Mouse (Mus musculus): Measurements from ENCODE around the gene Kidins220. TPM values are rescaled to one million over a fixed set of nuclear protein-coding genes. Genes with fewer than 3 reads are reported as not detected.

The Kidins220 gene
- polyA plus RNA-seq, 1 experiment, result 72.1 TPM

DNA sequence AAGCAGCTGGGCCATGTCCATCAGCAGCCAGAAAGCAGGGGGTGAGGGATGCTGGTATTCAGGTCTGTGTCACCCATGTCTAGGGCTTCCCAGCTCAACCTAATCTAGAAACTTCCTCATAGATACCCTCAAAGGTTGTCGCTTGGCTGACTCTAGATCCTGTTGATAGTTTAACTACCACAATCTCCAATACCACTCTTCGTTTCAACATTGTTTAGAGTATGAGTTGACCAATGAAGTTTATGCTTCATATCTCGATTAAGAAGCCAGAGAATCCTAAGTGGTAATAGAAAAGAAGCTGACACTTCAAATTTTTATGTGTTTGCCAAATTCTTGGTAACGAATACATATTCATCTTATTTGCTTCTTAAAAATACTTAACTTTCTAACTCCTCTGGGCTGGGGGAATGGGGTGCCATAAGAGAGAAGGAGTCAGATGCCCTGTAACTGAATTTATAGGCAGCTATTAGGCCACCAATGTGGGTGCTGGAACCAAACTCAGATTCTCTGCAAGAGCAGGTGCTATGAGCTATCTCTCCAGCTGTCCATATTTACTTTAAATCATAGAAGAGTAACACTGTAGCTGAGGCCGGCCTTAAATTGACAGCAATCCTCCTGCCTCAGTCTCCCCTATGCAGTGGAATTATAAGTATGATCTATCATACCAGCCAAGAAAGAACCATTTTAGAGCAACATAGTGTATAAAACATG lies 3.1 kb upstream of the Kidins220 start:
- peaks cover 20% of the 10 kb centered on the region for H3K4me1 ChIP-seq (replicated peaks; ENCODE audit: control insufficient read depth, insufficient read depth, low read length)
- H3K36me3 ChIP-seq (ENCODE audit: control insufficient read depth, insufficient read depth, low read length), result no peaks in the 10 kb centered on the region
- H3K27ac ChIP-seq (ENCODE audit: control insufficient read depth, insufficient read depth, low read length), result no peak overlapping the region
- no peak overlapping the region for H3K4me3 ChIP-seq (ENCODE audit: control insufficient read depth, insufficient read depth, low read length)
- no peaks in the 10 kb centered on the region for H3K27me3 ChIP-seq (ENCODE audit: control insufficient read depth, insufficient read depth, low read length)
- TF ChIP-seq POLR2A (IDR thresholded peaks at IDR 0.05; ENCODE audit: control insufficient read depth, extremely low read depth, insufficient read depth, low read length, poor library complexity) (no peak), CTCF (IDR thresholded peaks at IDR 0.05; ENCODE audit: borderline replicate concordance, control insufficient read depth, extremely low read depth, insufficient read depth, low read length, poor library complexity) (no peak)
- 95% methylated on average over 5 of the region's 5 CpGs for WGBS
- no peak for DNase-seq

DNA sequence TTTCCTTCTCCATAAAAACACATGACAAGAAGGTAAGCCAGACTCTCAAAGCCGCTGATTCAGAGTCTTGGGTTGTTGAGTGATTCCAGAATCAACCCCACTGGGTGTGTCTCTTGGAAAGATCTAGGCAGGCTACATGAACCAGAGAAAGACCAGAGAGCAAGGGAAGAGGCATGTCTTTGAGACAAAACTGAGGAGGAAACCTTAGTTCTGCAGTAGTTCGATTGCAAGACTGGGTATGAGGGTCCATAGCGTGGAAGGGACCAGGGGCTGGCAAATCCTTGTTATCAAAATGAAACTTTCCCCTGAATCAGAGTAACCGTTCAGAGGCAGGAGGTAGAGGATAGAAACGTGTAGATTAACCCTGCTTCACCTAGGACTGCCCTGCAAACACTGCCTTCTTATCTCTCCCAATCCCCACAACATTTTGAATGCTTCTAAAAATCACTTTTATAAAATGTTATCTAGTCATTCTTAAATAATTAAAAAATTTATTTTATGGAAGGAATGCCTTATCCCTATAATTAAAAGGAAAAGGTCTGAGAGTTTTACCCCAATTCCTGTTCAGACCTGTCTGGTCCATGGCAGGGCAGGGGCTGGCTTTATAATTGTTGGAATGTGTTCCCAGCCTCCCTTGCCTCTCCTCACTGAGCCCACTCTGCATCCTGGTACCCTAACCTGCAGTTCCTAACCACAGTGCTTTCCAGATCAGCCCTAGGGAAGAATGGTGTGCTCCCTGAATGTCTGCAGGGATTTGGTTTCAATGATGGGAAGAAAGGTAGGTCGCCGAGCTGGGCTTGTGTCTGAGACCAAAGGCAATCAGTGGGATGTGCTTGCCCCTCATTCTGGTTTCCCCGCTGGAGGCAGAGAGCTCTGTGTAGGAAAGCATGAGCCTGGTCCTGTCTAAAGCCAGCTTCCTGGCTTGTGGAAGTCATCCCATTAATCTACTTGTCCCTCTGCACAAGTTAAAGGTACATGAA lies 2.1 kb upstream of the Kidins220 start:
- Histone ChIP-seq H3K36me3 (ENCODE audit: control insufficient read depth, insufficient read depth, low read length) (no peaks in the 10 kb centered on the region), H3K4me3 (ENCODE audit: control insufficient read depth, insufficient read depth, low read length) (no peak overlapping the region), H3K27me3 (ENCODE audit: control insufficient read depth, insufficient read depth, low read length) (no peaks in the 10 kb centered on the region), H3K4me1 (replicated peaks; ENCODE audit: control insufficient read depth, insufficient read depth, low read length) (peaks cover 22% of the 10 kb centered on the region), H3K27ac (ENCODE audit: control insufficient read depth, insufficient read depth, low read length) (no peak overlapping the region)
- WGBS, result 89% methylated on average over 8 of the region's 8 CpGs
- no peak for TF ChIP-seq POLR2A (IDR thresholded peaks at IDR 0.05; ENCODE audit: control insufficient read depth, extremely low read depth, insufficient read depth, low read length, poor library complexity)
- TF ChIP-seq CTCF (IDR thresholded peaks at IDR 0.05; ENCODE audit: borderline replicate concordance, control insufficient read depth, extremely low read depth, insufficient read depth, low read length, poor library complexity), result no peak
- no peak for DNase-seq

DNA sequence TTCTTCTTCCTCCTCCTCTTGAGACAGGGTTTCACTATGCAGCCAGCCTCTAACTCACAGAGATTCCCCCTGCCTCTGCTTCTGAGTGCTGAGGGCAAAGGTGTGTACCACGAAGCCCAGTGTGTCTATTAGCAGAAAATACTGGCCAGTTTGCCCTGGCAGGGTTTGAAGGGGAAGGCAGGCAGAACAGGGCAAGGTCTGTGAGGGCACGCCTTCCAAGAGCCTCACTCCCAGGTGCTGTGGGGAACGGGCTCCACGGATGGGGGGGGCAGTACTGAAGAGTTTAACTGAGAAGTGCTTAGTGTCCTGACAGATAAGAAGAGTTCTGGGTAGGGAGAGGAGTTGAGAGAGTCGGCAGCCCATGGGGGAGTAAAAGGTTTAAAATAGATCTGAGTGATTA lies 1.1 kb upstream of the Kidins220 start:
- H3K27ac ChIP-seq (ENCODE audit: control insufficient read depth, insufficient read depth, low read length), result no peak overlapping the region
- peaks cover 22% of the 10 kb centered on the region for H3K4me1 ChIP-seq (replicated peaks; ENCODE audit: control insufficient read depth, insufficient read depth, low read length)
- no peak for TF ChIP-seq CTCF (IDR thresholded peaks at IDR 0.05; ENCODE audit: borderline replicate concordance, control insufficient read depth, extremely low read depth, insufficient read depth, low read length, poor library complexity)
- TF ChIP-seq POLR2A (IDR thresholded peaks at IDR 0.05; ENCODE audit: control insufficient read depth, extremely low read depth, insufficient read depth, low read length, poor library complexity), result no peak
- no peaks in the 10 kb centered on the region for H3K27me3 ChIP-seq (ENCODE audit: control insufficient read depth, insufficient read depth, low read length)
- WGBS, result 18% methylated on average over 5 of the region's 5 CpGs
- H3K36me3 ChIP-seq (ENCODE audit: control insufficient read depth, insufficient read depth, low read length), result no peaks in the 10 kb centered on the region
- DNase-seq, result no peak
- no peak overlapping the region for H3K4me3 ChIP-seq (ENCODE audit: control insufficient read depth, insufficient read depth, low read length)

DNA sequence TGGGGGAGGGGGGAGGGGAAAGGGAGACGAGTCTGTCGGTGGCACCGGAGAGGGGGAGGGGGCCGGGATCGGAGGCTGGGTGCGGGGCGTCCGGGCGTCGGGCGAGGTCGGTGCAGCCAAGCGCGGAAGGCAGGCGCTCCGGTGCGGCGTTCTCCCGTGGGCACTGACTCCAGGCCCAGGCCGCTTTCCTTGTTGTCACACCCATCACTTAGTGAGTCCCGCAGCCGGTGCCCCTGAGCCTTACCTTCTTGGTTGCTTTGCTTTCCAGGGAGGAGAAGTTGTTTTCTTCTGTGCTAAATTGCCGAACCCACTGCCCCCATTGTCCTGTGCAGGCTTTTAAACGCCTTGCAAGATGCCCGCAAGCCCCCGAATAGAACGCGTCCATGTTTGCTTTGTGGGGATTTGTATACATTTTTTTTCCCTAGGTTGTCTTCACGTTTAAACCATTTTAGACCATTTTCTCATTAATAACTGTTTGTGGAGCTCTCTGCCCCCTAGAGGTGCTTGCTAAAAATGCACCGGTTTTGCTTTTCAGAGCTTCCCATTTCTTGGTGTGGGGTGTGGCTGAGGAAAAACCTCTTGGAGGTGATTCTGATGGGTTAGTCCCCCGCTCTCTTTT lies 499 bp downstream of the Kidins220 start:
- Histone ChIP-seq H3K4me3 (ENCODE audit: control insufficient read depth, insufficient read depth, low read length) (peak overlapping the region; percentile 61), H3K36me3 (ENCODE audit: control insufficient read depth, insufficient read depth, low read length) (no peaks in the 10 kb centered on the region), H3K4me1 (replicated peaks; ENCODE audit: control insufficient read depth, insufficient read depth, low read length) (peaks cover 22% of the 10 kb centered on the region), H3K27me3 (ENCODE audit: control insufficient read depth, insufficient read depth, low read length) (no peaks in the 10 kb centered on the region), H3K27ac (ENCODE audit: control insufficient read depth, insufficient read depth, low read length) (peak overlapping the region; percentile 79)
- TF ChIP-seq POLR2A (IDR thresholded peaks at IDR 0.05; ENCODE audit: control insufficient read depth, extremely low read depth, insufficient read depth, low read length, poor library complexity) (no peak), CTCF (IDR thresholded peaks at IDR 0.05; ENCODE audit: borderline replicate concordance, control insufficient read depth, extremely low read depth, insufficient read depth, low read length, poor library complexity) (no peak)
- DNase-seq, result peak; percentile 63
- 2% methylated on average over 28 of the region's 31 CpGs for WGBS

DNA sequence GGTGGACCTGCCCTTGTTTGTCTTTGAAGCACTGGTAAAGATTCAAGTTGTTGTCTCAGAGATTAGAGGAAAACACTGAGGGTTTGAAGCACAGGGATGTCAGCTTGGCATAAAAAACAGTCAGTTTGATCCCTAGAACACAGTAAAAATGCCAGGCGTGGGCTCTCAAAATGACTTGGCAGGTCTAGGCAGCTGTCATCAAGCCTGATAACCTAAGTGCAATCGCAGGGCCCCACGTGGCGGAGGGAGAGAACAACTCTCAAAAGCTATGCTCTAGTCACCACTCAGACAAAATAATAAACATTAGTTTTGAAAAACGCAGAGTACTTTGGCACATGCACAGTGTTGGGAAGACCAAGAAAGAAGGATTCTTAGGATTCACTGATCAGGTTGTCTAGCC lies 10.5 kb downstream of the Kidins220 start:
- H3K4me3 ChIP-seq (ENCODE audit: control insufficient read depth, insufficient read depth, low read length), result no peak overlapping the region
- no peak for TF ChIP-seq POLR2A (IDR thresholded peaks at IDR 0.05; ENCODE audit: control insufficient read depth, extremely low read depth, insufficient read depth, low read length, poor library complexity)
- TF ChIP-seq CTCF (IDR thresholded peaks at IDR 0.05; ENCODE audit: borderline replicate concordance, control insufficient read depth, extremely low read depth, insufficient read depth, low read length, poor library complexity), result no peak
- H3K36me3 ChIP-seq (ENCODE audit: control insufficient read depth, insufficient read depth, low read length), result peaks cover 42% of the 10 kb centered on the region
- H3K4me1 ChIP-seq (replicated peaks; ENCODE audit: control insufficient read depth, insufficient read depth, low read length), result no peaks in the 10 kb centered on the region
- whole genome bisulfite sequencing, result 91% methylated on average over 5 of the region's 5 CpGs
- no peak for DNase-seq
- no peak overlapping the region for H3K27ac ChIP-seq (ENCODE audit: control insufficient read depth, insufficient read depth, low read length)
- H3K27me3 ChIP-seq (ENCODE audit: control insufficient read depth, insufficient read depth, low read length), result no peaks in the 10 kb centered on the region

DNA sequence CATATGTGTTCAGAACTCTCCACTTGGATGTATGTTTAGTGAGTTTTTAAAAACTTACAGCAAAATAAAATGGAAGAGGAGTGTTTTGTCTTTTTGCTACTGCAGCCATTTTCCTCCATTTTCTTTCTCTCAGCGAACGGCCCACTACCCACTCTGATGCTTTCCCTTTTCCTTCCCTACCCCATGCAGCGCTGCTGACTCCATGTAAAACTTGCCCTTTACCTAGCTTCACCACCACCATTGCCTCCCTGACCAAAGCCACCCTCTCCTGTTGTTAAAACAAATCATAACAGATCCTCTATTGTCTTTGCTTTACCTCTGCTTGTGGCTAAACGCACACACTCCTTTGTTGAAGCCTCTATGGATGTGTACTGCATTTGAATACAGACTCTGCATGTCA lies 20.6 kb downstream of the Kidins220 start:
- Histone ChIP-seq H3K4me3 (ENCODE audit: control insufficient read depth, insufficient read depth, low read length) (no peak overlapping the region), H3K27me3 (ENCODE audit: control insufficient read depth, insufficient read depth, low read length) (no peaks in the 10 kb centered on the region), H3K36me3 (ENCODE audit: control insufficient read depth, insufficient read depth, low read length) (peaks cover 86% of the 10 kb centered on the region), H3K27ac (ENCODE audit: control insufficient read depth, insufficient read depth, low read length) (no peak overlapping the region), H3K4me1 (replicated peaks; ENCODE audit: control insufficient read depth, insufficient read depth, low read length) (no peaks in the 10 kb centered on the region)
- WGBS, result 98% methylated on average over 4 of the region's 4 CpGs
- TF ChIP-seq CTCF (IDR thresholded peaks at IDR 0.05; ENCODE audit: borderline replicate concordance, control insufficient read depth, extremely low read depth, insufficient read depth, low read length, poor library complexity), result no peak
- no peak for TF ChIP-seq POLR2A (IDR thresholded peaks at IDR 0.05; ENCODE audit: control insufficient read depth, extremely low read depth, insufficient read depth, low read length, poor library complexity)
- DNase-seq, result no peak

All from thymus, adult 2 months (tissue).